Mouse (Mus musculus) frontal cortex, adult 2 months (tissue): ENCODE measurements at regions not wholly inside any gene's neighbourhood (a gene's known extent, or its start where the extent isn't known, plus 50 kb on each side); places are given as distances from the start of the nearest gene placed in this dataset.

Source experiments
- DNase-seq, 2 experiments: peaks; one replicate each; pipeline ENCODE4 v3.0.0; 2022; ENCODE audit warnings: low spot score in 1 of 2; ENCODE audit errors: extremely low spot score in 1 of 2

- DNase-seq, result peak in 1 of 2 experiments; percentile 38
Measured at GRCm38 (mm10) chr6:94915842-94916620, 201.0 kb upstream of the Kbtbd8 start.

- DNase-seq, result no peak
Measured at GRCm38 (mm10) chr6:94911836-94912235, 205.2 kb upstream of the Kbtbd8 start.

- no peak for DNase-seq
Measured at GRCm38 (mm10) chr6:94911374-94911773, 205.7 kb upstream of the Kbtbd8 start.

- DNase-seq, result no peak
Measured at GRCm38 (mm10) chr6:94900862-94901261, 200.9 kb upstream of the Lrig1 start.

- no peak for DNase-seq
Measured at GRCm38 (mm10) chr6:94898881-94899280, 198.9 kb upstream of the Lrig1 start.

GRCm38 (mm10) chr6:94890165-94890564 is 190.2 kb upstream of the Lrig1 start:
- DNase-seq, result no peak

GRCm38 (mm10) chr6:94889271-94889670 is 189.3 kb upstream of the Lrig1 start:
- no peak for DNase-seq

- DNase-seq, result no peak
Measured at GRCm38 (mm10) chr6:94881139-94881538, 181.2 kb upstream of the Lrig1 start.

GRCm38 (mm10) chr6:94875841-94876240 is 175.9 kb upstream of the Lrig1 start:
- DNase-seq, result no peak

- DNase-seq, result no peak
Measured at GRCm38 (mm10) chr6:94875065-94875464, 175.1 kb upstream of the Lrig1 start.

- DNase-seq, result peak in 1 of 2 experiments; percentile 27
Measured at GRCm38 (mm10) chr6:94874415-94874814, 174.5 kb upstream of the Lrig1 start.

GRCm38 (mm10) chr6:94867952-94868351 is 168.0 kb upstream of the Lrig1 start:
- no peak for DNase-seq

- DNase-seq, result no peak
Measured at GRCm38 (mm10) chr6:94865498-94865897, 165.5 kb upstream of the Lrig1 start.

- DNase-seq, result no peak
Measured at GRCm38 (mm10) chr6:94858121-94858621, 158.2 kb upstream of the Lrig1 start.

- no peak for DNase-seq
Measured at GRCm38 (mm10) chr6:94850121-94850520, 150.2 kb upstream of the Lrig1 start.

GRCm38 (mm10) chr6:94849533-94849932 is 149.6 kb upstream of the Lrig1 start:
- DNase-seq, result no peak

- peak in 1 of 2 experiments; percentile 53 for DNase-seq
Measured at GRCm38 (mm10) chr6:94848437-94848836, 148.5 kb upstream of the Lrig1 start.

GRCm38 (mm10) chr6:94845821-94846220 is 145.9 kb upstream of the Lrig1 start:
- DNase-seq, result no peak

- no peak for DNase-seq
Measured at GRCm38 (mm10) chr6:94842856-94843255, 142.9 kb upstream of the Lrig1 start.

- DNase-seq, result no peak
Measured at GRCm38 (mm10) chr6:94841881-94842280, 141.9 kb upstream of the Lrig1 start.

- DNase-seq, result no peak
Measured at GRCm38 (mm10) chr6:94835742-94836141, 135.8 kb upstream of the Lrig1 start.

- DNase-seq, result no peak
Measured at GRCm38 (mm10) chr6:94834551-94834950, 134.6 kb upstream of the Lrig1 start.
